Mouse (Mus musculus) cerebellum, postnatal 25 days (tissue): Measurements from ENCODE around the gene Szt2.

Experiments used
- DNase-seq, 2 experiments: peaks; one replicate each; pipeline ENCODE4 v3.0.0; 2021; ENCODE audit warnings: mixed read lengths in 2 of 2

The Szt2 gene

DNA sequence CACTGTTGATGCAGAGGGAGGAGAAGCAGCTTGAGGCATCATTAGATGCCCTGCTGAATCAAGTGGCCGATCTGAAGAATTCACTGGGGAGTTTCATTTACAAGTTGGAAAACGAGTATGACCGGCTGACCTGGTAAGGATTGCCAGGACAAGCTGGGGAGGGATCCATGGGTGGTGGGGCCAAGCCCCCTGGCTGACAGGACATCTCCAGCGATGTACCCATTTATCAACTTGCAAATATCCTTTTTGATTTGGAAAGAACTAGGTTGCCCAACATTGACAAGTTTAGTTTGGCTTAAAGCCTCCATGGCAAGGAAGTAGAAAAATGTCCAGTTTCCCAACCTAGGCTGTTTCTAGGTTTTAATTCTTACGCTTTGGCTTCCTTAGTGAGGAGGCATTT is 1.8 kb upstream of the Szt2 start:
- no peak for DNase-seq

DNA sequence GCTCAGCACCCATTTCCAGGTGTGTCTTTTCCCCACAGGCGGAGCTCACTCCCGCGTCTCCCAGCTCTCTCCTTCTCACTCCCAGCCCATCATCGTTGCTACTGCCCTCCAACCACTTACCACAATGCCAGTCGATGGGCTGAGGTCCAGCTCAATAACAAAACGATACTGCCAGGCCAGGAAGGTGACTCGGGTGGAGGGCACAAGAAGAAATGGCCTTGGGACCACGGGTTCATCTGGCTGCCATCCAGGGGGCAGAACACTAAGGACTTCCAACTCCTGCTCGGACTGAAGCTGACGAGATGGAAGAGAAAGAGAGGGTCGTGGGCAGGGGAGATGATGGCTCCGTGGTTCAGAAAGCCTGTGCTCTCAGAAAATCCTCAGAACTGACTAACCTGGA is 6.4 kb downstream of the Szt2 start:
- DNase-seq: no peak

DNA sequence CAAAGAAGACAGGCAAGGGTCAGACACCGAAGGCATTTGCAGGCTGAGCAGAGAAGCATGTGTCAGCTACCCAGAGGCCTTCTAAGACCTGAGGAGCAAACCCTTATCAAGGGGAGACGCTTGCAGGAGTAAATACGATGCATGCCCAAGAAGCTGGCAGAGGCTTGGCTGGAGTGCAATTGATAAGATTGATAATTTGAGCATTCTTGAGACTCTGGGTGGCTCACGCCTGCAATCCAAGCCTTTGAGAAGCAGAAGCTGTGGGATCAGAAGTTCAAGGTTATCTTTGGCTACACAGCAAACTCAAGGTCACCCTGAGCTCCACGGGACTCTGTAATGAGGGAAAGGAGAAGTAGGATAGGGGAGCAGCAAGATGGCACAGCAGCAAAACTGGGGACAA is 7.2 kb downstream of the Szt2 start:
- no peak for DNase-seq

DNA sequence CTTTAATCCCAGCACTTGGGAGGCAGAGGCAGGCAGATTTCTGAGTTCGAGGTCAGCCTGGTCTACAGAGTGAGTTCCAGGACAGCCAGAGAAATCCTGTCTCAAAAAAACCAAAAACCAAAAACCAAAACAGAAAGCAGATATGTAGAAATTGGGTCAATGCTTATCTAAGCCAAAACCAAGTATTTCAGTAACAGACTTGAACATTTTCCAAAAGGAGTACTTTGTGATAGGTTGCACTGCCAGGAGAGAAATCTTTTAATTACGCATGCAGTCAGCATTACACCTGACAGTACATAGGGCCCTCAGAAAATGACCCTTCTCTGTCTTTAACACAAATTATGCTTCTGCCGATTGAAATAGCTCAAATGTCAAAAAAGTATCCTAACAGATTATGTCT is 7.7 kb downstream of the Szt2 start:
- DNase-seq: no peak

DNA sequence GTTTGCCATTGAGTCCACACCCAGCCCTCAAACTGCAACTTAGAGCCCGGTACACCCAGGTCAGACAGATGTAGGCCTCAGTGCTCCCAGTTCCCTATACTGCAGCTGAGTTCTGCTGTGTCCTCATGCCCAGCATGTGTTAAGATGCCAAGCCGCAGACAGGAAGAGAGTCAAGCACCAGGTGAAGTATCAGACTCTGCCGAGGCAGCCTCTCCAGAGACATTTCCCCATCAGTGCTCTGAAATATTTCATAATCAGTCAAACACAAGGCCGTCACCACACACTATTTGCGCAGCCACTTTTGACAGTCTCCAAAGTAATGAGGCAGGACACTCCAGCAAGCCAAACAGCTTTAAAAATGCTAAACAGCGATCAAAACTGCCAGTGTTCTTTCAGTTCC is 10.7 kb downstream of the Szt2 start:
- no peak for DNase-seq

DNA sequence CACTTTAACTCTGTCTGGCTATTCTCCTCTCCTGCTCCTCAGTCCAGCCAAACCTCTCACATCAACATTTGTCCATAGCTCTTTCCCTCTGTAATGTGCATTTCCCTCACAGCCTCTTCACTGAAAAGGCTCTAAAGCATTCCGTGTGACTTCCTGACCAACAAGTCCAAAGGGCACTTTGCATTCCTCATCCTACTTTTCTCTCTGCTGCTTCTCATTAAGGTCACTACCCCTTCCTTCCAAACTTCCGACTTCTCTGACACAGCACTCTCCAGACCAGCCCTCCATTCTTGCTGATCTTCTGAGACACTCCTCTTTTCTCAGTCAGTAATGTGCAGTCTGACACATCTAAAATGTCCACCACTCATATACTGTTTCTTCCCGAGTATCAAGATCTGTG is 12.6 kb downstream of the Szt2 start:
- no peak for DNase-seq

DNA sequence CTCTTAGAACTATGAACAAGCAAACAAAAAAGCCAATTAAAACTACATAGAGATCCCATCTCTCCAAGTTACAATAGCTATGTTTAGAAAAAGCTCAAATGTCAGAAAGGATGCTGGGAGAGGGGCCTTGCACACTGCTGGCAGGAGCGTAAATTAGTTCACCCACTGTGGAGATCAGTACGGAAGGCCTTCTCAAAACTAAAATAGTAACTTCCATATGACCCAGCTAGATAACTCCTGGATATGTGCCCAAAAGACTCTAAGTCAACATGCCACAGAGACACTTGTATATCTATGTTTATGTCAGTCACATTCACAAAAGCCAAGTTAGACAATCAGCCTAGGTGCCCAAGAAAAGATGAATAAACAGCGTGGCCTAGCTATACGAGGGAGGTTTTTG is 13.8 kb downstream of the Szt2 start:
- DNase-seq: no peak

DNA sequence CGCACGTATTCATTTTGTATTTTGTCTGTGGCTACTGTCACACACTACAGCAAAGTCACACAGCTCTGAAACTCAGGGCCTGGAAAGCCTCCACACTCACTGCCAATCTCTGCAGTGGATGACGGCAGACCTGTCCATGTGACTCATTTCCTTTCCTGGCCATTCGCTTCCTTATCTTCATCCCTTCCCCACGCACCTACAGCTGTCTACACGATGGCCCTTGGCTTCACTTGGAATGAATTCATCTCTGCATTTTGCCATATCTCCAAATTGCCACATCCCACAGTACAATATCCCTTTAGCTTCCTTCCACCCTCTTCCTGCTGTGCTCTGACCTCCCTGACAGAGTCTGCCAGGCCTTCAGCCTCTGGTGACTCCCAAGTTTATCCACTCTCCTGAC is 14.6 kb downstream of the Szt2 start:
- no peak for DNase-seq

DNA sequence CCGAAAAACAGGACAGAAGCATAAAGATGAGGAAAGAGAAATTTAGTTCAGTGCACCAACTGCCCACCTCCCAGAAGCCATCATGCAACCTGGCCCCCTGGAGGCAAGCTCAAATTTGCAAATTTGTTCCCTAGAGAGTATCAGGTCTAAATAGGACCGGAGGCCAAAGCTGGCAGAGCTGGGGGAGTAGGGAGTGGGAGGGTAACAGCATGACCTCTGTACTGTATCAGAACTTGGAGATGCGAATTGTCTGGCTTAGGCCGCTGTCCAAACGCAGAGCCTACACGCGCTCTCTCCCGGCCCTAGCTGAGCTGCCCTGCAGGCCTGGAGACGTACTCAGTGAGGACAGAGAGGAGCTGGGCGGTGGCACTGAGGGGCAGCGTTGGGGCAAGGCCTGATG is 18.9 kb downstream of the Szt2 start:
- no peak for DNase-seq

DNA sequence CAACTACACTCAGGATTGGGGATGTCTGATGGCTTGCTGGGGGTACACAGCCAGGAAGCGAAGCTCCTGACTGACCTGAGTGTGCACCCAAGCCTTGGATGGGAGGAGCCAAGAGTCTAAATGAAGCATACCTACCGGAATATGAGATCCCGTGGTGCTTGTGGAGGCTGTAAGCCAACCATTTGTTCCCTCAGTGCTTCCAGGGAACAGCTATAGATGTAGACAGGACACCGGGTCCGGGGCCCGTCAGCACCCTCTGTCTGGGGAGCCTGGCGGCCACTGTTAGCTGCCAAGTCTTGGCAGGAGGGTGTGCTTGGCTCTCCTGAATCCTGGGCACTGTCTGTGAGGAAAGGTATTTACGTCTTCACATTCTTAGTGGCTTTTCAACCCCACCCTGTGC is 21.8 kb downstream of the Szt2 start:
- no peak for DNase-seq

DNA sequence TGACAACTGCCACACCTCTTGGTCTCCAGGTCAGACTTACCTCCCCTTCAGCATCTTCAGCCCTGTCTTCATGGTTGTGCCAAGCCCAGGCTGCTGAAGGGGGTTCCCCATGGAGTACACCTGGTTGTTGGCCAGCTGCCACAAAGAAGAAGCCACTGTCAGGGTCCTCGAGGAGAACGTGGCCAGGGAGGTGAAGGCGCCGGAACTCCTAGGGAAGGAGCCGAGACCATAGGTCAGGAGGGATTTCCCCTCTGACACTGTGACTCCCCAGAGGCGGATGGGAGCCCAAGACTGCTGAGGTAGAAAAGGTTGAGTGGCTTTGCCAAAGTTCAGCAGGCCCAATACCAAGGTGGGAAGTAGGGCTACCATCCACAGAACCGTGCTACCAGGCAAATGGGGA is 25.8 kb downstream of the Szt2 start:
- DNase-seq: no peak

DNA sequence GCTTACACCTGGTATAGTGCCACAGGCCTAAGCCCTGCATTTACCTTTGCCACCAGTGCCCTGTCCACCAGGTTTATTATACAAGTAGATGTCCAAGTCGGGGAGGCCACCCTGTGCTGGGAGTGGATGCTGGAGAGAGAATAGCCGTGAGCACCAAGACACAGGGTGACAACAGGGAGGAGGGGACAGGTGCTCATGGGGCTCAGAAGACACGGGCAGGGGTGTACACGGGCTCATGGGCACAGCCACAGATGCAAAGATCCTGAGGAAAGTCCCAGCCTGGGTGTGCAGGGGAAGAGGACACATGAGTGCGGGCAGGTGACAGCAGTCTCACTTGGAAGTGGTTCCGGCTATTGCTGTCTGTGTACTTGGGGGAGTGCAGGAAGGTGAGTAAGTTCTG is 33.1 kb downstream of the Szt2 start:
- DNase-seq: no peak

DNA sequence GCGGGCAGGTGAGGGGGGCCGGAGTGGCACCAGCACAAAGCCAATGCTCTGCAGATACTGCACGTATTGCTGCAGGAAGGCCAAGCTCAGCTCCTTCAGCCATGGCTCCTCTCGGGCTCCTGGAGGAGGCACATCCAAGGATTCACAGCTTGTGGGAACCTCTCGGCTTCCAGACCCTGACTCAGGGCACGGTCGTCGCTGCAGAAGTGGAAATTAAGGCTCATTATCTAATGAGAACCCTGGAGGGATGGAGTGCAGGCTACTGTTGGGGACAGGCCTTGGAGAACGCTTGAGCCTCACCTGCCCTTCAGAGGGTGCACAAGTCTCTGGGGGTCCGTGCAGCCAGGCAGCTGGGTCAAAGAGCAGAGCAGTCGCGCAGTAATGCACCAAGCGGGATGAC is 37.3 kb downstream of the Szt2 start:
- DNase-seq: no peak

DNA sequence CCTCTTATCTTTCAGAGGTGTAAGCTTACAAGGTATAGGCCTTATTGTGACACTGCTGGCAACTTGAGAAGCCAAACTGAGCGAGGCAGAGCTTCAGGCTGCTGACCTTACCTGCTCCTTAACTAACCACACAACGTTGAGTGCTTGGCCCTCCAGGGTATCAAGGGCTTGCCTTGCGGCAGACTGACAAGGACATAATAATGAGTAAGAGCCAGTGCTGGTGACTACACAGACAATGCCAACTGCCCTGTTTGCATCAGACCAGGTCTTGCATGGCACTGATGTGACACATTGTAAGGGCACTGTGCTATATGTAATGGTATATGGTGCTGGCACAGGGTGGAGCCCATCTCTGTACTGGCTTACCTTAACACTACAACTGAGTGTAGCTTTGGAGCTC is 40.5 kb downstream of the Szt2 start:
- DNase-seq: no peak

DNA sequence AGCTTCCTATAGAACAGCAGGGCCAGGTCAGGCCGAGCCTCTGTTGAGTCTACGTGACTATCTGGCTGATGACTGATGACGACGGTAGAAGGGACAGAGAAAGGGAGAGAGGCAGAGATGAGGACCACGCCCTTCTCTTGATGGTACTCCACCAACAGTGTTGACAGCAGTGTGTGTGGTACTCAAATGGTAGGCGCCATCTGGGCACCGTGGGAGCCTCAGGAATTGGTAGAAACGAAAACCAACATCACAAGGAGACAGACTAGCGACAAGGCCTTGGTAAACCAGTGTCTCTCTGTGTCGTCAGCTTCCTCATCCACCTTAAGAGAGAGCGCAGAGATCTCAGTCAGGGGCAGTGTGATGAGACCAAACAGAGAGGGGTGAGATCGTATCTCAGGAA is 41.5 kb downstream of the Szt2 start:
- DNase-seq: no peak

DNA sequence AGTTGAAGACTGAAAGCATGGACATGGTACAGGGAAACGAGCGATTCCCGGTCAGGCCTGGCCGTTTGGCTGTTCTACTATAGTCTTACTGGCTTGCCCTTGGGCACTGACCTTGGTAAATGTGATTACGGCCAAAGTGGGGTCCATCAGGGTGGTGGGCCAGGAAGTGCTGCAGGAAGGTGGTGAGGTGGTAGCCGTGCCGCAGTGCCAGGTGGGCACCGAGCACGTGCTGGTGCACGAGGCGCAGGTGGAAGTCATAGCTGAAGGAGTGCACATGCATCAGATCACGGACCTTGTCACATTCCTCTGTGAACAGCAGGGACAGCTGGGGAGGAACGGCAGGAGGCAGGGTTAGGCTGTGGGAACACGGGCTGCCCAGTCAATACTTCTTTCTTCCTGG is 43.1 kb downstream of the Szt2 start:
- no peak for DNase-seq

DNA sequence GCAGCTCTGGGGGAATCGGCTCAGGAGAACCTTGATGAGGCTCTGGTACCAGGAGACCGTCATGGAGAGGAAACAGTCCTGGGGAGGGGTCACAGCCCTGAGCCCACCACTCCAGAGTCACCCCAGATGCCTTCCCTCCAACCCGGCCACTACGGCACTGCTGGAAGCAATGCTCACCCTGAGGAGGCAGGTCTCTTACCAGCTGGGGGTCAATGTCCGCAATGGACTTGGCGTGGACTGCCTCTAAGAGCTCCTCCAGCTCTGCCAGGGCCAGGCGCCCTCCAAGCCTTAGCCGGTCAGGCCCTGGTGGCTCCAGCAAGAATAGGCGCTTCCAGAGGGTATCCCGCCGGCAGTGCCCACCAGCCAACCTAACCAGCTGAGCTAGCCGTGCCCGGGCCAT is 44.4 kb downstream of the Szt2 start:
- no peak for DNase-seq

DNA sequence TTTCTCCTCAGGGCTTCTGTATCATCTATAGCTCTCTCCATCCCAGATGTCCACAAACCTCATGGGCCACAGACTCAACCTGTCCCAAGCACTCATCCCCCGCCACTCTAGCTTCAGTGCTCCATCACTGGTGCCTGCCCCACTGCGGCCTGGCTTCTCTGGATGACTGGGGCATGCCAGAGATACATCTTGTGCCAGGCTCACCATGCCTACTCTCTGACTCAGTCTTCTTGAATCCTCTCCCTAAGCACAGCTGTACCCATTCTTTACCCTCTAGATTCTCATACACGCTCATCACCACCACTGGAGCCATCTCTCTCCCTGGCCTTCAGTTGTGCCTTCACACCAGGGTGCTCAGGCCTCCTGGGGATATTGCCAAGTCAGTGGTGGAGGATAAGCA is 45.1 kb downstream of the Szt2 start:
- no peak for DNase-seq

DNA sequence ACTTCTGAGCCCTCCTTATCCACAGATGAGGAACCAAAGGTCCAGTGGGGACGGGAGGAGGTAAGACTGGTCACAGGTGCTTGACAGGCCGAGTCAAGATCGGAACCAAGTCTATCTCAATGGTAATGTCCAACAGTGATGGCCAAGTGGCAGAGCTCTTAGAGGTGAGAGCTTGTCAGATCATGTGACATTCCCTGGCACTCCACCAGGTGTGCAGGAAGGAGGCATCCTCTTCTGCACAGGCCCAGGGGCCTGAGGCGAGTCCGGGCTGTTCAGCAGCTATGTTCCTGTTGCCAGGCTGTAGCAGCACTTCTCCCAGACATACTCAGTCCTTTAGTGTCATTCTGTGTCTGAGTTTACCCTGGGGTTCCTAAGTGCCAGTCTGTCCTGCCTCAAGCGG is 46.2 kb downstream of the Szt2 start:
- peak in 1 of 2 experiments; percentile 40 for DNase-seq

DNA sequence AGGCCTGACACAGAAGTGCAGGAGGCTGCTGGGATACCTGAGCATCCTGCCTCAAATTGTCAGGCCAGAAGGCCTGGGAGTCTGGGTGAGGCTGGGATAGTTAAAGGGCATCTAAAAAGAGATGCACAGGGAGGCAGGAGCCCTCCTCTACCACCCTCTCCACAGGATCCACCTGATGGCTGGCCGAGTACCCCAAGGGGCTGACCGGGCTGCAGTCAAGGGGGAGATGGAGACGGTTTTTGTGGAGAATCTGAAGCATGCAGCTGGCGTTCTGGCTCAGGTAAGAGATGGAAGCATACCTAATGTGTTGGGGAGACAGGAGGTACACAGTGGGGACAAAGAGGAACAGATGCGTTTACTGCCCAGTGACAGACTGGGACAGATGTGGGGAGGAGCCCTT is 47.6 kb downstream of the Szt2 start:
- DNase-seq: no peak

DNA sequence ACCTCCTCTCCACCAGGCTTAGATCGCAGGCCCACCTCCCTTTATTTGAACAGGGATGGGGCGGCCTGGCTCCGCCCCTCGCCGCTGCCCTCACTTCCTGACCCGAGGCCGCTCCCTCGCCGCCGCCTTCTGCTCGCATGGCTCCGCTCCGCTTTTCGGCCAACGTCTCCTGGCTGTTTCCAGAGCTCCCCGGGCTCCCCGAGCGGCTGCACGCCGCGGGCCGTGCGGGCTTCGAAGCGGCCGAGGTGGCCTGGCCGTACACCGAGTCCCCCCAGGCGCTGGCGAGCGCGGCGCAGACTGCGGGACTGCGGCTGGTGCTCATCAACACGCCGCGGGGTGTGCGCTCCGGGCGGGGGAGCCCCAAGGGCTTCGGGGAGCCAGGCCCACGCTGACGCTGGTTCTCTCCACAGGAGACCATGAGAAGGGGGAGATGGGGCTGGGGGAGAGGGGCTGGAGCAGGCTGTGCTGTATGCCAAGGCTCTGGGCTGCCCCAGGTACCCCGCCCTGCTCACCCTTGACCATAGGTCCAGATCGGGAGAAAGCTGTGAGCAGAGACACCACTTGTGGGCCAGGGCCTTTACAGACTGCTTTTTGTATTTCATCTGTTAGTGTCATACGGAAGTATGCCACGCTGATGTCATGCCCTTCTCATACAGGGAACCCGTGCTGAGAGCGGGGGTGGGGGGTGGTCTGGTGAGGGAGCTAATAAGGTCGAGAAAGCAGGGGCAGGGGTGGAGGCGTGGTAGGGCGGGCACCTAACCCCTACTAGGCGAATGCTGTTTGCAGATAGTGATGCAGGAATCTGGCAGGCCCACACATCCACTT is 49.0 kb downstream of the Szt2 start:
- DNase-seq: peak; percentile 86 to 88

DNA sequence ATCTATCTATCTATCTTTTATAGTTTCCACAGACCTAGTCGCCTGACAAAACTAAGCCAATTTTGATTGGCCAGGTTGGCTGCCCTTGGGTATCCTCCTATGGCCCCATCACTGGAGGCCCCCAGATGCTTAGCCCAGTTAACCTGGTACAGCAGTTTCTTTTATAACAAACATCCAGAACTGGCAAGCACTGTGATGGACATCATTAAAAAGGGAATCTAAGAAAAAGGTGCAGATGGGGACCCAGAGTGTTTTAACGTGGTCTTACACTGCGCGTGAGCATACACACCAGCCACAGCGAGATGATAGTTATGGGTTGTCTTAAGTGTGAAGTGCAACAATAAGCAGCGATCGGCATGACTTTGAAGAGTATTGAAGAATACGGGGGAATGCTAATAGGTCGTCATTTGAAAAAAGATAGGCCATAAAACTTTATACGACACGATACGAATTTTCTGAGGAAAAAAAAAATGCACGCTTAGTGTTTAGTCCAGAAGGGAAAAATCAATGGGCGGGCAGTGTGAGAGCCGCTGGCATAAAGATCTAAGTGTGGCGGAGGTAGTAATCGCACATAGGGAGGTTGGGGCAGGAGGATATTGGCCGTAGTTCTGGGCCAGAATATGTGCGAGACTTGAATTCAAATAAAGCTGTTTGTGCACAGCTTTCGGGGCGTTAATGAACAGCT is 49.7 kb downstream of the Szt2 start:
- no peak for DNase-seq

DNA sequence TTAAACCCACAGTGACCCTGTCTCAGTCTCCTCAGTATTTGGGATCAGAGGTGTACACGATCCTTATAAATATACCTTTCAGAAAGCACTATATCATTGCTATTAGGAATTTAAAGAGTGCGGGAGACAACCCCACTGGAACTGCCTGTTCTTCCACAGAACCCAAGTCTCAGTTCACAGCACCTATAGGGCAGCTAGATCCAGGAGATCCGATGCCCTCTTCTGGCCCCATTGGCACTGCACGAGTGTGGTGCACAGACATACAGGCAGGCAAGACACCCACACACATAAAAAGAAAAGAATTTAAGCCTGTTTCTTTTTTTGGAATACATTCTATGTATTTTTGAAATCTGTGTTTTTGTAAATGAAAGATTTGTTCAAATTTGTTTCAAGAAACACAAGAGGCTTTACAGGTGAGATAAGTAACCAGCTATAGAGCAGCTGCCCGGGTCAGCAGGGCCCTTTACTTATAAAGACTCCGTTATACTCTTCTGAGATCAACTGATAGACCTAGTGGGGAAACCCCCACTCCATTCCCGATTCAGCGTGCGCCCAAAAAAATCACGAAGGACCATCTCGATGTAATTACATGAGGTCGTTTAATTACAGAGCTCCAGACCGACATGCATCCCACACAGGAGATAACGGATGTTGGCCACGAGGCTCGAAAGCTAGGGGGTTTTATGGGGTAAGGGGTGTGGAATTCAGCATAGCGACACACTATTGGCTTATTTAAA is 50.7 kb downstream of the Szt2 start:
- DNase-seq: no peak

DNA sequence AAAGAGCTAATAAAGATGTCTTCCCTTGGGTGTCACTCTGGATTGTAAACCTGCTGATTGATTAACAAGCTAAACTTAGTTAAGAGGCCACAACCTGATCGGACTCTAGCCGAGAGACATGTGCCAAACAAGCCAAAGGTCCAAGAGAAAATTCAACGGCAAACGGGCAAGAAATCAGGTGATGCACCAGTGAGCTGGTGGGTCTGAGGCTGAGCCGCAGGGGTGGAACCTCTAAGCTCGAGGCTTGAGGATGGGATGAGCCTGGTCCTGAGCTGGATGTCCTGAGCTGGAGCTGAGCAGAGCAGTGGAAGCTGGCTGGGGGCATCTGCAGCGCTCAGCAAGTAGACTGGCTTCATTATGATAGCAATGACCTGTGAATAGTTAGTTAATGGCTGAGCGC is 51.6 kb downstream of the Szt2 start:
- no peak for DNase-seq
